Mouse (Mus musculus) neural tube, embryonic 13.5 days (tissue): Measurements from ENCODE around the gene Htr6. TPM values are rescaled to one million over a fixed set of nuclear protein-coding genes. Genes with fewer than 3 reads are reported as not detected.

Source experiments
- ATAC-seq: fragments of 200-750 bp; cut with Nextera tagmentation; 2 replicates; pipeline ENCODE4 v1.8.0; 2017; ENCODE audit warnings: low read depth, mild to moderate bottlenecking, moderate TSS enrichment, moderate library complexity
- H3K27ac ChIP-seq: fragments of 300-500 bp; sonication (generic); replicated peaks from 2 replicates; pipeline ENCODE4 v1.5.1; 2015; ENCODE audit warnings: moderate library complexity, mild to moderate bottlenecking, inconsistent platforms
- H3K27me3 ChIP-seq: fragments of 300-500 bp; sonication (generic); 2 replicates; pipeline ENCODE4 v1.6.1; 2015; ENCODE audit warnings: mild to moderate bottlenecking, inconsistent platforms
- H3K36me3 ChIP-seq: fragments of 300-500 bp; sonication (generic); 2 replicates; pipeline ENCODE4 v1.6.1; 2015; ENCODE audit warnings: mild to moderate bottlenecking, inconsistent platforms
- H3K4me1 ChIP-seq: fragments of 300-500 bp; sonication (generic); replicated peaks from 2 replicates; pipeline ENCODE4 v1.6.1; 2015; ENCODE audit warnings: inconsistent platforms
- H3K4me2 ChIP-seq: fragments of 300-500 bp; sonication (generic); 2 replicates; pipeline ENCODE4 v1.6.1; 2015; ENCODE audit warnings: inconsistent platforms, mild to moderate bottlenecking, moderate library complexity
- H3K4me3 ChIP-seq: fragments of 300-500 bp; sonication (generic); 2 replicates; pipeline ENCODE4 v1.5.1; 2015; ENCODE audit warnings: mild to moderate bottlenecking, inconsistent platforms
- H3K9ac ChIP-seq: fragments of 300-500 bp; sonication (generic); 2 replicates; pipeline ENCODE4 v1.6.1; 2015; ENCODE audit warnings: moderate library complexity, mild to moderate bottlenecking, inconsistent platforms
- H3K9me3 ChIP-seq: fragments of 300-500 bp; sonication (generic); 2 replicates; pipeline ENCODE4 v1.6.1; 2016; ENCODE audit warnings: inconsistent platforms
- WGBS: fragments of 180-500 bp; shearing (Covaris S2); methylation state at CpG from one replicate; pipeline ENCODE4 v1.1.7; 2015; 5-methylcytosine and 5-hydroxymethylcytosine counted together
- polyA plus RNA-seq: library from polyadenylated mRNA; unstranded; fragments of >200 nt; fragmentation: Nextera tagmentation; extraction: Ambion mirVana; gene quantifications from 2 replicates; pipeline ENCODE4 v1.2.1, GENCODE M21; 2015

Gene Htr6
- polyA plus RNA-seq, 1 experiment from 2014 or later, result 0.60 TPM

DNA sequence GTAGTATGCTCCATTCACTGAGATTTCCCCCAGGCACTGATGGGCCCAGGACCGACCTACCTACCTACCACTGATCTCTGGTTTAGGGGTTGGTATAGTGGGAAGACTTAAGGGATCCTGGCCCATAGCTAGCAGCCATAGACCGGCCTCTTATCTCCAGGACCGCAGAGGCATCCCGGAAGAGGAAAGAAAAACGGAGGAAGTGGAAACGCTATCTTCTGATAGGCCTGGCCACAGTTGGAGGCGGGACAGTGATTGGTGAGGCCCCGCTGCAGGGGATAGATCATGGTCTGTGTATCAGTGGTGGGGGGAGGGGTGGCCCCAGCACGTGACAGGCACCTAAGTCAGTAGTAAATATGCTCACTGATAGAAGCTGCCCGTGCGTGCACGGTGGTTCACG lies 56.0 kb downstream of the Htr6 start:
- Histone ChIP-seq H3K9ac (no peak overlapping the region), H3K9me3 (no peaks in the 10 kb centered on the region), H3K36me3 (no peaks in the 10 kb centered on the region), H3K4me3 (no peak overlapping the region), H3K27me3 (no peaks in the 10 kb centered on the region), H3K4me2 (peak overlapping the region; percentile 11; the same call in 1 of the 2 replicates), H3K4me1 (peaks cover 31% of the 10 kb centered on the region), H3K27ac (peak overlapping the region; percentile 78)
- 57% methylated on average over 13 of the region's 13 CpGs for WGBS
- peak; percentile 74 for ATAC-seq

DNA sequence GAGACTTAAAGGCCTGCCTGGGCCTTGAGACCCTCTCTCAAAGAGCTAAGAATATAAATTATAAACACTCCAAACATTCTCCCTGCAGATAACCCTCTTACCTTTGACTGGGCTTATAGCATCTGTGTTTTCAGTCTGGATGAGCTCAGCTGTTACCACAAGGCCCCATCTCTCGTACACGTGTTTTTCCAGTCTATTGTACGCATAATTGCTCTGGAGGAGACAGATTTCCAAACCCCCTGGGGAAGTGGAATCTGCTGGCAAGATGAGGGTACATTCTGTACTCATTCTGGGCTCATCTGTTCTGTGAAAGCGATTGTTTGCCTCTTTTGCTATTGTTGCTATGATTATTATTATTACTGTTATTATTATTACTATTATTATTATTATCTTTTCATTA lies 56.4 kb downstream of the Htr6 start:
- H3K27me3 ChIP-seq, result no peaks in the 10 kb centered on the region
- H3K9ac ChIP-seq, result no peak overlapping the region
- no peaks in the 10 kb centered on the region for H3K9me3 ChIP-seq
- WGBS, result 32% methylated on average over 4 of the region's 4 CpGs
- peak; percentile 58; the same call in 1 of the 2 replicates for ATAC-seq
- H3K36me3 ChIP-seq, result no peaks in the 10 kb centered on the region
- H3K27ac ChIP-seq, result peak overlapping the region; percentile 78
- H3K4me2 ChIP-seq, result peak overlapping the region; percentile 11; the same call in 1 of the 2 replicates
- peaks cover 27% of the 10 kb centered on the region for H3K4me1 ChIP-seq
- no peak overlapping the region for H3K4me3 ChIP-seq

DNA sequence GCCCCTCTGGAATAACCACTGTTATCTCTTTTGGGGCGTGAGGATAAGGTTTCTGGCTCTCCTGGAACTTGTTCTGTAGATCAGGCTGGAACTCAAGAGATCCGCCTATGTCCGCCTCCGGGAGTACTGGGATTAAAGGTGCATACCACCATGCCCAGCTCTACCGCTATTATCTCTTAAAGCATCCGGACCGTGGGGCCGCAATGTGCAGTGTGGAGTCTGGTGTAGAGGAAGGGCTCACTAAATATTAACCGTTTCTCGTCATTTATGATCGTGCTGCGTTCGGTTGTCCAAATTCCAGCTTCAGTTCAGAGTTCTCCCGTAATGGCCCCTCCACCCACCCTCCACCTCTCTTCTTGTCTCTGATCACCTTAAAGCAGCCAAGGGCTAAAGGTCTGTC lies 57.0 kb downstream of the Htr6 start:
- H3K9ac ChIP-seq, result no peak overlapping the region
- H3K4me2 ChIP-seq, result no peak overlapping the region
- H3K9me3 ChIP-seq, result no peaks in the 10 kb centered on the region
- no peaks in the 10 kb centered on the region for H3K36me3 ChIP-seq
- no peak for ATAC-seq
- H3K4me1 ChIP-seq, result peaks cover 27% of the 10 kb centered on the region
- H3K27ac ChIP-seq, result peak overlapping the region; percentile 78
- H3K27me3 ChIP-seq, result no peaks in the 10 kb centered on the region
- 93% methylated on average over 14 of the region's 14 CpGs for WGBS
- no peak overlapping the region for H3K4me3 ChIP-seq

DNA sequence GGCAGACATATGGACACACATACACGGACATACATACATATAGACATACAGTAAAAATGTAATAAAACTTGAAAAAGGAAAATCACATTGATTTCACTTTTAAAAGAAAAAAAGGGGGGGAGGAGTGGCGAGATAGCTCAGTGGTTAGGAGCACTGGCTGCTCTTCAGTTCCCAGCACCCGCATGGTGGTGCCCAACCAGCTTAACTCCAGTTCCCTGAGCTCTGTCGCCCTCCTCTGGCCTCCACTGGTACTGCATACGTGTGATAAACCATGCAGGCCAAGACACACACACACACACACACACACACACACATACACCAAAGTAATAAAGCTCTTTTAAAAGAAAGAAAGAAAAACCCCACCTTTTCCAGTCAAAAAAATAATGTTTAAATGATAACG lies 60.6 kb downstream of the Htr6 start:
- WGBS, result 80% methylated on average over 6 of the region's 6 CpGs
- Histone ChIP-seq H3K9me3 (no peaks in the 10 kb centered on the region), H3K36me3 (no peaks in the 10 kb centered on the region), H3K9ac (no peak overlapping the region), H3K4me3 (no peak overlapping the region), H3K4me1 (peaks cover 17% of the 10 kb centered on the region), H3K27me3 (no peaks in the 10 kb centered on the region), H3K4me2 (no peak overlapping the region), H3K27ac (no peak overlapping the region)
- no peak for ATAC-seq

DNA sequence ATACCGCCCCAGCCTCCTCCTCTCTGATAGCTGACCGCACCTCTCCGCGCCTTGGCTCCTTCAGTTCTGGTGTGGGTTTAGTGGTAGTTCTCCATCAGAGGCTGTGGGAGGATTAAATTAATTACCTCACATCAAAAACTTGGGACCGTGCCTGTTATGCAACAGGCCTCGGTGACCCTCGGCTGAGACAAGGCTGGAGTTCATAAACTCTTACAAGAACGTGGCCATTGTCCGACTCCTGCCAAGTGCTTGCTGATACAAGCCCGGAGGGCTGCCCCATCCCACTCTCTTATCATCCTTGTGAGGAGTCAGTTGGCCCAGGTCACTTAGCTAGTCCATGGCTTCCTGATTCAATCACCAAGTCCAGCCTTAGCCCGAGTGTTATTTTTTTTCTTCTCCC lies 62.1 kb downstream of the Htr6 start:
- Histone ChIP-seq H3K4me3 (no peak overlapping the region), H3K27me3 (no peaks in the 10 kb centered on the region), H3K4me2 (no peak overlapping the region), H3K9me3 (no peaks in the 10 kb centered on the region), H3K9ac (no peak overlapping the region), H3K36me3 (no peaks in the 10 kb centered on the region), H3K27ac (no peak overlapping the region), H3K4me1 (peaks cover 4% of the 10 kb centered on the region)
- no peak for ATAC-seq
- WGBS, result 89% methylated on average over 11 of the region's 11 CpGs

DNA sequence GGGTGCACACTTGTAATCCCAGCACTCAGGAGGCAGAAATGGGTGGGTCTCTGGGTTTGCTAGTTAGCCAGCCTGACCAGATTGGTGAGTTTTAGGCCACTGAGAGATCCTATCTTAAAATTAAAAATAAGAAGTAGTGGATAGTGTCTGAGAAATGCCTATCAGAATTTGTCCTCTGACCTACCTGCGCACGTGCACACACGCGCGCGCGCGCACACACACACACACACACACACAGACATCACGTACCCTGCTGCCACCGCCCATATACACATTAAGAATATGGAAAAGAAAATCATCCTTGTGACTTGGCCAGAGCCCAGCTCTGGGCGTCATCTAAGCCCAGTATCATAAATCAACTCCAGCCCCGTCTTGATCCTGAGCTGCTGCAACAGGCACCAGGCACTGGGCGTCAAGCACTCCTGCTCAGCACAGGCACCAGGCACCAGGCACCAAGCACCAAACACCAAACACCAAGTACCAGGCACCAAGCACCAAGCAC lies 64.1 kb downstream of the Htr6 start:
- no peak overlapping the region for H3K4me3 ChIP-seq
- no peak overlapping the region for H3K9ac ChIP-seq
- H3K9me3 ChIP-seq, result no peaks in the 10 kb centered on the region
- H3K27me3 ChIP-seq, result no peaks in the 10 kb centered on the region
- H3K4me2 ChIP-seq, result no peak overlapping the region
- H3K4me1 ChIP-seq, result peaks cover 8% of the 10 kb centered on the region; the same call in 1 of the 2 replicates
- WGBS, result 84% methylated on average over 13 of the region's 13 CpGs
- no peaks in the 10 kb centered on the region for H3K36me3 ChIP-seq
- ATAC-seq, result no peak
- H3K27ac ChIP-seq, result no peak overlapping the region

Other genes with a start within 250 kb of the Htr6 start
- gene Pla2g5, start 212.1 kb downstream of the Htr6 start, polyA plus RNA-seq, result 0.28 TPM in 1 of 2 replicates, not detected in the other
- not detected in 2 replicates for gene Gm13030, start 201.6 kb downstream of the Htr6 start, polyA plus RNA-seq
- gene Pla2g2e, start 197.6 kb downstream of the Htr6 start, polyA plus RNA-seq, result not detected in 2 replicates
- 3.0 and 3.7 TPM in 2 replicates for gene Otud3, start 161.6 kb downstream of the Htr6 start, polyA plus RNA-seq
- gene Rnf186, start 108.5 kb downstream of the Htr6 start, polyA plus RNA-seq, result not detected in 2 replicates
- gene Tmco4, start 102.7 kb downstream of the Htr6 start, polyA plus RNA-seq, result 0.80 and 1.2 TPM in 2 replicates
- gene Nbl1, start 17.4 kb upstream of the Htr6 start, polyA plus RNA-seq, result 49.1 and 59.7 TPM in 2 replicates
- gene Minos1, start 55.5 kb upstream of the Htr6 start, polyA plus RNA-seq, result 431 and 499 TPM in 2 replicates
- gene Capzb, start 117.3 kb upstream of the Htr6 start, polyA plus RNA-seq, result 364 and 370 TPM in 2 replicates
- 12.9 and 13.2 TPM in 2 replicates for gene Pqlc2, start 235.1 kb upstream of the Htr6 start, polyA plus RNA-seq
- 55.6 and 58.6 TPM in 2 replicates for gene Akr7a5, start 235.2 kb upstream of the Htr6 start, polyA plus RNA-seq